Mouse (Mus musculus): ENCODE data around the gene Olfr792. TPM values are rescaled to one million over a fixed set of nuclear protein-coding genes. Genes with fewer than 3 reads are reported as not detected.

Gene Olfr792
- total RNA-seq (2021) = not detected
- long read RNA-seq, experiment 1 = 0 reads
- long read RNA-seq, experiment 2 = 0 reads

DNA sequence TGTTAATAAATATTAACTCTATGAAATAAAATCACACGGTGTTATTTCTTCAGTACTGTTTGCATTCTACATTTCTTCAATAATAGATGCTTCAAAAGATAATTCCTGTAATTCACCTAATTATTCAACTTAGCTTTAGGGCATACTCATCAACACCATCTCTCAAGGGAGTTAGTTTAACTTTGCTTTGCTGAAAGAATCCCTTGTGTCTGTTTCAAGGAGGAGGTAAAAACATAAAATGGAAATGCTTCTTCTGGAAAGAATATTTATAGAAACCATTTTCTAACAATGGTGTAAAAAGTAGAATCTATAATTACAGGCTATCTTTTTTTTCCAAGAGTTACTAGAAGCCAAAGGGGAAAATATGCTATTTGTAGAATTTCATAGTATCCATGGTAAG, at the start of gene Olfr792:
Gene Olfr792 (plus strand): TSS at position 301 of the 400 bp plus-strand sequence.
- DNase-seq = no peak

- no peak for DNase-seq
Measured at GRCm38 (mm10) chr10:129490101-129490500, 48.9 kb upstream of the Olfr792 start.

DNA sequence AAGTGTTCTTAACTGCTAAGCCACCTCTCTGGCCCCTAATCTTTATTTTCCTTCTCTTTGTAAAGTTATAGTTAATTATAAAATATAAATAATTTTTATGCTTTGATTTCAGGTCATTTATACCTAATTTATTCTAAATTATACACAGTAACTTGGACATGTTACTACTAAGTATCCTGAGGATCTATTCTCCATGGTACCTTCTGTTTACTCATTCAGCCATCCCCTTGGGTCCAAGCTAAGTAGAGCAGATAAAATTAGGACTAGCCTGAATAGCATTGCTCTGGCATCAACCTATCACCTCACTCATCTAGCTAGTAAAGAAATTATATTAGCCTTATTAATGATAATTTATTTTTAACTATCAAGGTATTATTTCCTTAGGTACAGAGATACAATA, 40.8 kb upstream of the Olfr792 start, which contains the start of gene Olfr790:
Gene Olfr790 (plus strand): TSS at position 301 of the 400 bp plus-strand sequence.
- DNase-seq = no peak

DNA sequence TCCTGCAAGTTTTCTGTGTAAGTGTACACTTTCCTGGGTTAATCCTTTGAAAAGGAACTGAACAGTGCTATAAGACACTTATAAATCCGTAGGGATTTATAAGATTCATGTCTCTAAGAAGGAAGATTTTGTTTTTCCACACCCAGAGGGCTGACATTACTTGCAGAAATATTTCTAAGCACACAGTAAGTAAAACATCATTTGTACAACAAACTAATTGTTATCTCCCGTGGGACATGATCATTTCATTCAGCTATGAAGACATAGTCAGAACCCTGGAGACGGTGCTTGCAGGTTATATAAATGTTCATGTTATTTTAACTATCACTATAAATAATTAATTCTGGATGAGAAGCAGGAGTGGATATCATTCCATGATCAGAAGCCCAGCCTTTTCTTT, 17.5 kb upstream of the Olfr792 start, which contains the start of gene Olfr791:
Gene Olfr791 (plus strand): TSS at position 301 of the 400 bp plus-strand sequence.
- no peak for DNase-seq

DNA sequence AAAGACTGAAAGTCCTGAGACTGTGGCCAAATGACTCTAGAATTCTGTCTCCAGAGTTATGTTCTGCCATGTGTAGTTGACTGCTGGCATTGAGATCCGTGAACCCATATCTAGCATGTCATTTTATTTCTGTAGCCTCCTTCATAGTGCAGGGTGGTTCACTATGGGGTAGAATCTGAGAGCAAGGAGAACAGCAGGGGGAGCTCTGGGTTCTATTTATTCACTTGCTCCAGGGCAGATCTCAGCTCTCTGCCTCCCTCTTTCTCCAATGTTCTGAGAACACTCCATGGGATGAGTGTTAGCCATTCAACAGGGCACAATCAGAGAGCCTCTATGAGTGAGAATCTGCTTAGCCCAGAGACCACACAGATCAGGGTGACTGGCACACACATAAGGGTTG, 10.4 kb downstream of the Olfr792 start:
- DNase-seq = no peak

GRCm38 (mm10) chr10:129567355-129567754, 28.4 kb downstream of the Olfr792 start, which contains the start of gene Olfr794:
Gene Olfr794, plus strand, starts transcription at chr10:129567655.
- DNase-seq = no peak

GRCm38 (mm10) chr10:129577066-129577465, 38.1 kb downstream of the Olfr792 start:
- no peak for DNase-seq

Small RNA genes within 50 kb of the gene (microRNA-seq; reads per million reads assigned to microRNA genes)
- 0 reads per million in 2 experiments for gene Gm23252

Other genes starting within 250 kb of the Olfr792 start
- gene Olfr780, start 221.0 kb upstream of the Olfr792 start, total RNA-seq (2021) = not detected
- gene Olfr781, start 210.3 kb upstream of the Olfr792 start, total RNA-seq (2021) = not detected
- not detected for gene Olfr782, start 190.3 kb upstream of the Olfr792 start, total RNA-seq (2021)
- not detected for gene Olfr784, start 155.1 kb upstream of the Olfr792 start, total RNA-seq (2021)
- gene Olfr785, start 133.7 kb upstream of the Olfr792 start, total RNA-seq (2021) = not detected
- not detected for gene Olfr786, start 111.9 kb upstream of the Olfr792 start, total RNA-seq (2021)
- not detected for gene Olfr787, start 77.3 kb upstream of the Olfr792 start, total RNA-seq (2021)
- not detected for gene Olfr788, start 68.2 kb upstream of the Olfr792 start, total RNA-seq (2021)
- not detected for gene Olfr789, start 54.4 kb upstream of the Olfr792 start, total RNA-seq (2021)
- not detected for gene Olfr790, start 40.7 kb upstream of the Olfr792 start, total RNA-seq (2021)
- gene Olfr791, start 17.4 kb upstream of the Olfr792 start, total RNA-seq (2021) = not detected
- not detected for gene Olfr794, start 28.5 kb downstream of the Olfr792 start, total RNA-seq (2021)
- not detected for gene Olfr796, start 73.4 kb downstream of the Olfr792 start, total RNA-seq (2021)
- not detected for gene Olfr798, start 88.8 kb downstream of the Olfr792 start, total RNA-seq (2021)
- gene Olfr799, start 98.3 kb downstream of the Olfr792 start, total RNA-seq (2021) = not detected
- not detected for gene Olfr800, start 118.5 kb downstream of the Olfr792 start, total RNA-seq (2021)
- not detected for gene Olfr801, start 134.7 kb downstream of the Olfr792 start, total RNA-seq (2021)
- not detected for gene Olfr802, start 149.0 kb downstream of the Olfr792 start, total RNA-seq (2021)
- not detected for gene Olfr803, start 155.1 kb downstream of the Olfr792 start, total RNA-seq (2021)
- gene Olfr804, start 164.0 kb downstream of the Olfr792 start, total RNA-seq (2021) = not detected
- not detected for gene Olfr805, start 190.2 kb downstream of the Olfr792 start, total RNA-seq (2021)
- gene Olfr806, start 202.8 kb downstream of the Olfr792 start, total RNA-seq (2021) = not detected
- not detected for gene Olfr807, start 218.6 kb downstream of the Olfr792 start, total RNA-seq (2021)
- gene Olfr808, start 226.3 kb downstream of the Olfr792 start, total RNA-seq (2021) = not detected
- gene Olfr809, start 235.5 kb downstream of the Olfr792 start, total RNA-seq (2021) = not detected

Measured in heart, adult 18-20 months (tissue).